Mouse (Mus musculus) granulocyte monocyte progenitor cell, adult 5-6 weeks (primary cell): ENCODE results near the gene Fjx1. TPM values are rescaled to one million over a fixed set of nuclear protein-coding genes. Genes with fewer than 3 reads are reported as not detected.
A peak's percentile ranks its signal among the peaks of the same experiment; 100 is the strongest.

ENCODE experiments used
- ATAC-seq: replicated peaks from 2 replicates; pipeline ENCODE4 v1.8.0; 2016; ENCODE audit warnings: mild to moderate bottlenecking, moderate TSS enrichment, inconsistent platforms; ENCODE audit not compliant: poor library complexity, severe bottlenecking
- total RNA-seq, 2 experiments: library from RNA; stranded (forward) in 1 of 2; stranded (reverse) in 1 of 2; fragments of 200-712, 200-1000 nt in 1 of 2; fragments of >200 nt in 1 of 2; fragmentation: Nextera tagmentation in 1 of 2; gene quantifications; 2 replicates each; pipeline ENCODE4 v1.2.3; 2014 to 2017

The Fjx1 gene
- total RNA-seq, 2 experiments from 2014 or later: 0.41 TPM; not detected in 1

GRCm38 (mm10) chr2:102427974-102428373 lies 24.3 kb downstream of the Fjx1 start:
- ATAC-seq: no peak

- ATAC-seq: no peak
Measured at GRCm38 (mm10) chr2:102426434-102426833, 25.9 kb downstream of the Fjx1 start.

DNA sequence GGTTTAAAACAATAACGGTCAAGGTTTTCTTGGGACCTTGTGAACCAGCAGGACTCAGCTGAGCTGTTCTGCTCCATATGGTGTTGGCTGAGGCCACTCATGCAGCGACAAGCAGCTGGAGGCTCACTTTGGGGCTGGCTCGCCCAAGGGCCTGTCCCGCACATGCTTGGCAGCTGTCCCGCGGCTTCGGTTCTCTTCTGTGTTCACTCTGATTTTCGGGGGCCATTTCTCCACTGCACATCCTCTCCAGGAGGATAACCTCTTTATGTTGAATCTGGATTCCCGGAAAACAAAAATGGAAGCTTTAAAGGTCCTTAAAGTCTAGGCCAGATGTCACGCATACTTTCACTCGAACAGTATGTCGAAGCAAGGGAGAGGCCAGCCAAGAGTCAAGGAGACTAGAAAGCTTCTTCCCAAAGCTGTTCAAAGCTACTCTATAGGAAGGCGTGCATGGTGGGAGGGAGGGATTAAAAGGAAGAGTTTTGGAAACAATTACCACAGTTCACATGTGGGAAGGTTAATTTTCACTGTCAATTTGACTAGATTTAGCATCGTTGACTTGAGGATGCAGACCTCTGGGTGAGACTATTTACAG lies 36.1 kb downstream of the Fjx1 start:
- no peak for ATAC-seq

DNA sequence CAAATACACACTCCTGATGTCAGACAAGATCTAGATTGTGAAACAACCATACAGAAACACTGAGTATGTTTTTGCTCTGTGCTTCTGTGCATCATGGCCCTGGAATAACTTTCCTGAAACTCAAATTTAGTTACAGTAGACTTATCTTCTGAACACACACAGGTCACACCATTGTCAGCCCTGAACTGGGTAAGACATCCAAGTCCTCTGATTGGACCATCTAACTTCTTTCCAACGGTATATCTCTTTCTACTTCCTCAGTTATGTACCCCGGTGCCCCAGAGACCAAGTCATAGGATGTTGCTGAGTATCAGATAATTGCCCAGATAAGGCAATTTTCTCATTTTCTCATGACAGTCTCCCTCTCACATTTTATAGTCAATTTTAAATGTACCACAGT lies 39.6 kb downstream of the Fjx1 start:
- no peak for ATAC-seq

- no peak for ATAC-seq
Measured at GRCm38 (mm10) chr2:102410615-102411014, 41.7 kb downstream of the Fjx1 start.

- no peak for ATAC-seq
Measured at GRCm38 (mm10) chr2:102409741-102410140, 42.6 kb downstream of the Fjx1 start.

DNA sequence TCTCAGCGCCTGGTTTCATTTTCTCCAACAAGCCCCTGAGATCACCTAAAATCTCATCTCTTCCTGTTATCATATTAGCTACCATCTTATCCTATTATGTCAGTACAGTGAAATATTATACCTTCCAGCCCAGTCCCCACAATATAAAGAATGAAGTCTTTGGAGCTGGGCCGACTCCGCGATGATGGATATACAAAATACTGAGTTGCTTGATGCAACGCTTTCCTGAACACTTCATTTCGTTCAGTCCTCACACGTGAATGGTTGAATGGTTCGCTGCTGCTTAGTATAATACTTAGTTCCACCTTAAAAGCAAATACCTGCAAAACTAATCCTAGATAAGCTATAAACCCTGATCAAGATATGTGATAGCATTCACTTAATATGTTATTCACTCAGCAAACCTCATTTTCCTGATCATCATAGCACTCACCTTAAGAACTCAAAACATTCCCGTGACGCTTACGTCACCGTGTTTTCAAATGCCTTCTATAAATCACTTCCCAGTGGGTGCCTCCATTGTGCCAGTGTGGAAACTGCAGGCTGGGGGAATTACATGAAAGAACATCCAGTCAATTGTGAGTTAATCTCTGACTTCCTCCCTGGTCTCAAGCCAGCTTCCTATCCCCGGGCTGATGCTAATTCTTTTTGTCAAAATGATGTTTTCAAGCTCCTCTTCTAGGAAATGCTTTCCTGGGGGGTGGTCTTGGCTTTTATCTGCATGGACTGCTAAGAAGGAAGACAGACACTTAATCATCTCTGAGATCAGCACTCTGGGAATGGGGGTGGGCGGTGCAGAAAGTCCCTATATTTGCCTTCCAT lies 44.7 kb downstream of the Fjx1 start, which contains the start of gene Trim44:
Gene Trim44, minus strand, starts transcription at position 466 of the 822 bp plus-strand sequence.
- ATAC-seq: no peak

- ATAC-seq: no peak
Measured at GRCm38 (mm10) chr2:102406324-102407304, 45.7 kb downstream of the Fjx1 start.

DNA sequence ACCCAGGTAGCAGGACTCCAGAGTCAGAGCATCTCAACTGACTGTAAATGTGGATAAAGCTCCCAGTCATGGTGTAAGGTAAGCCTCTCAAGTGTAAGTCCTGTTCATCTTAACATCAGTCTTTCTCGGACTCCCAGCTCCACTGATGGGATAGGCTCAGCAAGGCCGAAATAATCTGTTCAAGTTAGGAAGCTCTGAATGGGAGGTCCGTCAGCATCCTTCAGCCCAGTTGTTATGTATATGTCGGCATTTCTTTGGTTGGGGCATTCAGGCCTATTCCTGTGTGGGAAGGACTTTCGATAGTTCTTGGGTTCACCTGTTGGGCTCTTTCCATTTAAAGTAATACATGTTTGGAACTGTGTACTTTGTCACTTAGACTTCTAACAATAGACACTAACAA lies 48.3 kb downstream of the Fjx1 start:
- ATAC-seq: no peak

DNA sequence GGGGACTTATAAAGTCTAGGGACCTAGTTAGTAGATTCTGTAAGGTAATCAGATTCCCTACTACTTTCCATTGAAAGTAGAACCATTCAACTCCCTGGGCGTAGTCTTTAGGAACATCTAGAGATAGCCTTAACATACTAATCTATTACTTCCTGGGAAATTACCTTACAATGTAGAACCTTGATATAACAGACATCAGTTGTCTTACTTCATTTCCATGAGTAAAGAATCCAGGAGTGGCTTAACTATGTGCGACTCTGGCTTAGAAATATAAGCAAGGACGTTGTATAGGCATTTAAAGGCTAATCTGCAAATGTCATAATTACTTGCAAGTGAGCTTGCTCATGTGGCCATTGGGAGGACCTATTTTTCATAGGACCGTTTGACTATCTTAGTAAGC lies 49.0 kb downstream of the Fjx1 start:
- ATAC-seq: no peak

DNA sequence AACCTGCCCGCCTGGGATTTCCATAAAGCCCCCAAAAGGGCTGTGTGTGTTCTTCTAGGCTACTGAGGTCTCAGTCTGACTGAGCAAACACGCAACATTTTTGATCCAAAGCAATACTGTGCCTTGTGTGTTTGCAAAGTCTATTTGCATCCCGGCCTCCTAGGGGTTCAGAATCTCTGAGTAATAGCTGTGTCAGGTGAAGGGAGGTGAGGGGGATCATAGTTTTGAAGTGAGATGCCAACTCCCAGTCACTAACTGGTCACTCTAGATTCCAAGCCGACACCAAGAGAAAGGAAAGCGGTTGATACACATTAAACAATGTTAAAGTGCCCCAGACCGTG lies 51.0 kb downstream of the Fjx1 start:
- no peak for ATAC-seq

DNA sequence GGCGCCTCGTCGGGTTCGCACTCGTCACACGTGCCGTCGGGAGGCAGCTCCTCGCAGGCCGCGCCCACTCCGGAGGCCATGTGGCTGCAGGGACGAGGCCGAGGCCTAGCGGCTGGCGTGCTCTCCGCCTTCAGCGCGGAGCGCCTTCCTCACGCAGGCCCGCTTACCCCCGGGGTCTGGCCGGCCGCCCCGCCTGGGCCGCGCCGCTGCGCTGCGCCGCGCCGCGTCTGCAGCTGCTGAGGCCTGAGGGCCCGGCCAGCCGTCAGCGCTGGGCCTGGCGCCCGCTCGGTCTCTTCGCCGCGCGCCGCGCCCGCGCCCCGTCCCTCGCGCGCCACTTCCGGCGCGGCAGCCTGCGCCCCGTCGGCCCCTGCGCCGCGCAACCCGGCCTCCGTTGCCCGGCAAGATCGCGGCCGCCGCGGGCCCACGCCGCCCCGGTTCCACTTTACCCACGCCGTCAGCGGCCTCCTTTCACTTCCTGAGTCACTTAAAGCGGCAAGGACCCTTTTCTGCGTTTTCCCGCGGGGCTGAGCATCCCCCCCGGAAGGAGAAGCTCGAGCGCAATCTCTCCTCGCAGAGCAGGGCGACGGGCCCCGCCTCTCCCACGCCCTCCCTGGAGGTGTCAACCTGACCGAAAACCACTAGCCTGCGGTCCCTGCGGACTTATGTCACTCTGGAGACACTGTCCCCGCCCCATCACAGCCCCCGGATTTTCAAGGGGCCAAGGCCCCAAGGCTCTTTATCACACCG lies 51.5 kb downstream of the Fjx1 start:
- peak; percentile 94 for ATAC-seq

DNA sequence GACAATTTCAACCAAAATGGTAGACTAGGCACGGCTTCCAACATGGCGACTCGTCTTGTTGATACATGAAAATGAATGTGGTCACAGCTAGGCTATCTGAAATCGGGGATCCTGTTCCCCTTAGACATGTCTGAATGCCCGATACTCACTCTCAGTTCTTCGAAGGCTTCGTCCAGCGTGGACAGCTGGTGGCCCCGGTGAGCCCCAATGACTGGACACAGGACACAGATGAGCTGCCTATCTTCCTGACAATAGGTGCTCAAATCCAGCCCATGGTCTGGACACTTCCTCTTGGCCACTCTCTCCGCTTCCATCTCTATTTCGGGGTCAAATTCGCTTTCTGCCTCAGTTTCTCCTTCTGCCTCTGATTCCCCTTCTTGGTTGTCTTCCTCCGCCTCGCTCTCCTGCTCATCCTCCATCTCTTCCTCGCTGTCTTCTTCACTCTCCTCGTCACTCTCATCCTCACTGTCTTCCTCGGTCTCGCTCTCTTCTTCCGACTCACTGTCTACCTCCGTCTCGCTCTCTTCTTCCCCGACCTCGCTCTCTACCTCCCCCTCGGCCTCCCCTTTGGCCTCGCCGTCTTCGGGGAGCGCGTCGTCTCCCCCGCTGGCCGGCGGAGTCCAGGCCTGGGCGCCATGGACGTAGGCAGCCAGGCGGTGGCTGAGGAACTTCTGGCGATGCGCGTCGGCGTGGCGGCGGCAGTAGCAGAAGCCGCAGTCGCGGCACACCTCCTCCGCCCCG lies 52.3 kb downstream of the Fjx1 start:
- ATAC-seq: no peak

Other genes with a start within 250 kb of the Fjx1 start
- 31.9 and 39.3 TPM in 2 replicates for gene Trim44, start 44.7 kb downstream of the Fjx1 start, total RNA-seq (2014; fragmentation: Nextera tagmentation)
- 42.2 and 44.7 TPM in 2 replicates for gene Trim44, start 44.7 kb downstream of the Fjx1 start, total RNA-seq (2017)
- gene Pamr1, start 97.5 kb upstream of the Fjx1 start, total RNA-seq (2014; fragmentation: Nextera tagmentation): not detected in 2 replicates
- gene Pamr1, start 97.5 kb upstream of the Fjx1 start, total RNA-seq (2017): not detected in 2 replicates
- 0.45 TPM in 1 of 2 replicates, not detected in the other for gene Slc1a2, start 206.2 kb upstream of the Fjx1 start, total RNA-seq (2014; fragmentation: Nextera tagmentation)
- gene Slc1a2, start 206.2 kb upstream of the Fjx1 start, total RNA-seq (2017): not detected in 2 replicates